Mouse (Mus musculus) heart, embryonic 16.5 days (tissue): Measurements from ENCODE around the gene Foxo1. TPM values are rescaled to one million over a fixed set of nuclear protein-coding genes. Genes with fewer than 3 reads are reported as not detected.

Experiments used
- ATAC-seq: fragments of 200-750 bp; cut with Nextera tagmentation; replicated peaks from 2 replicates; pipeline ENCODE4 v1.8.0; 2017; ENCODE audit warnings: moderate number of reproducible peaks; ENCODE audit not compliant: insufficient read depth, low FRiP score; ENCODE audit errors: extremely low read depth
- H3K27ac ChIP-seq: fragments of 300-500 bp; sonication (generic); 2 replicates; pipeline ENCODE4 v1.5.1; 2014; ENCODE audit warnings: mild to moderate bottlenecking, low read length, control low read depth, moderate library complexity
- H3K27me3 ChIP-seq: fragments of 300-500 bp; sonication (generic); 2 replicates; pipeline ENCODE4 v1.6.1; 2014; ENCODE audit warnings: low read length, mixed read lengths; ENCODE audit not compliant: control insufficient read depth, insufficient read depth
- H3K36me3 ChIP-seq: fragments of 300-500 bp; sonication (generic); 2 replicates; pipeline ENCODE4 v1.6.1; 2014; ENCODE audit not compliant: control insufficient read depth, insufficient read depth
- H3K4me1 ChIP-seq: fragments of 300-500 bp; sonication (generic); 2 replicates; pipeline ENCODE4 v1.6.1; 2014; ENCODE audit warnings: low read length, mixed read lengths; ENCODE audit not compliant: control insufficient read depth, insufficient read depth
- H3K4me2 ChIP-seq: fragments of 300-500 bp; sonication (generic); 2 replicates; pipeline ENCODE4 v1.6.1; 2014; ENCODE audit warnings: low read depth, mild to moderate bottlenecking, control low read depth, low read length
- H3K4me3 ChIP-seq: fragments of 300-500 bp; sonication (generic); 2 replicates; pipeline ENCODE4 v1.5.1; 2014; ENCODE audit warnings: mild to moderate bottlenecking, control low read depth, low read length
- H3K9ac ChIP-seq: fragments of 300-500 bp; sonication (generic); 2 replicates; pipeline ENCODE4 v1.6.1; 2014; ENCODE audit warnings: low read length, control low read depth
- H3K9me3 ChIP-seq: fragments of 300-500 bp; sonication (generic); replicated peaks from 2 replicates; pipeline ENCODE4 v1.6.1; 2016; ENCODE audit warnings: low read length; ENCODE audit not compliant: control insufficient read depth
- WGBS: fragments of 180-500 bp; shearing (Covaris S2); extraction: QIAGEN DNeasy Blood & Tissue Kit; methylation state at CpG from one replicate; pipeline ENCODE4 v1.1.7; 2014; 5-methylcytosine and 5-hydroxymethylcytosine counted together
- polyA plus RNA-seq: library from polyadenylated mRNA; unstranded; fragments of >200 nt; fragmentation: Nextera tagmentation; extraction: Ambion mirVana; gene quantifications from 2 replicates; pipeline ENCODE4 v1.2.1, GENCODE M21; 2015

The Foxo1 gene
- polyA plus RNA-seq, 1 experiment from 2014 or later: 5.1 TPM

DNA sequence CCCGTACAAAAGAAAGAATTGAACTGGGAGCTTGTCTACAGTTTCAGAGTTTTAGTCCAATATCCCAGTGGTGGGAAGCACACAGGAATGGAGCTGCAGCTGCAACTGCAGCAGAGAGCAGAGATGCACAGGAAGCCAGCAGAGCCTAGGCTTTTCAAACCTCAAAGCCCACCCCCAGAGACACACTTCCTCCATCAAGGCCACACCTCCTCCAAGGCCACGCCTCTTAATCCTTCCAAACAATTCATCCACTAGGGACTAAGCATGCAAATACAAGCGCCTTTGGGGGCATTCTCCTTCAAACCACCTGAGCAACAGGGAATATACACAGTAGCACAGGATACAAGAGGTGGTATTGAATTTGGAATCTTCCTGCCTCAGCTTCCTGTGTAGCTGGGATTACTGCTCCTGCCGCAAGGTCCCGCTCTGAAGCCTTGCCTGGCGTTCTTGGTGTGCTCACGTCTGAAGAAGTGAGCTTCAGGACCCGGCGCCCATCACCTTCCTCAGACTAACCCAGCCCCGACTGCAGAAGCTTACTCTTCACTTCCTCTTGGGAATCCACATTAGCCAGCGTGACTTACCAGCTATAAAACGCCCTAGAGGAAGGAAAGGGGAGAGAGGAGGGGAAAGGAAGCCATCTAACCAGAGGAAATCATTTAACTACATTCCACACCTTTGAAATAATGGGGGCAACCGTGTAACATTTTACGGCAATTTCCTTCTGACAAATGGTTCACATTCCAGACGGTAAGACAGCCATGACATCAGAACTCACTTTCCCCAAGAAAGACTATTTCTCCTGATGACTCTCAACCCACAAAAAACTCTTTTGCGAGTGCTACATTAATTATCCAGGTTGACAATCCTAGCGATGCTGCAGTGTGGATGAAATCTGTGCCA, 122.9 kb downstream of the Foxo1 start:
- Histone ChIP-seq H3K27me3 (no peaks in the 10 kb centered on the region), H3K36me3 (no peaks in the 10 kb centered on the region), H3K4me2 (no peak overlapping the region), H3K27ac (no peak overlapping the region), H3K9ac (no peak overlapping the region), H3K9me3 (peaks cover 3% of the 10 kb centered on the region; the same call in 1 of the 2 replicates), H3K4me3 (no peak overlapping the region), H3K4me1 (no peaks in the 10 kb centered on the region)
- ATAC-seq: no peak
- WGBS: 71% methylated on average over 17 of the region's 17 CpGs

DNA sequence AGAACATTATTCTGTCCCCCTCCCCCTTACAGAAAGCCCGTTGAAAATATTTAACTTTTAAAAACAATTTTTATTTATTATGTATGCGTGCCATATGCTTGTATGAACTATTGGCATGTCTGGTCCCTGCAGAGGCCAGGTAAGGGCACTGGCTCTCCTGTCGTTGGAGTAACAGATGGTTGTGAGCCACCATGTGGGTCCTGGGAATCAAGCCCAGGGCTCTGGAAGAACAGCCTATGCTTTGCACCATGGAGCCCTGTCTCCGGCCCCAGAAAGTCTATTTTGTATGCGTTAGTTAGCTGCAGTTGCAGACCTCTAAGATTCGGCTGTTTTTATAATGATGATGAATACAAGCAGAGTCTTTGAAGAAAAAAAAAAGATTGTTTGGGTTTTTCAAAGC, 123.8 kb downstream of the Foxo1 start:
- no peaks in the 10 kb centered on the region for H3K36me3 ChIP-seq
- no peak overlapping the region for H3K4me2 ChIP-seq
- no peaks in the 10 kb centered on the region for H3K4me1 ChIP-seq
- 73% methylated on average over 6 of the region's 6 CpGs for WGBS
- H3K9me3 ChIP-seq: peaks cover 3% of the 10 kb centered on the region; the same call in 1 of the 2 replicates
- ATAC-seq: no peak
- no peaks in the 10 kb centered on the region for H3K27me3 ChIP-seq
- no peak overlapping the region for H3K9ac ChIP-seq
- H3K4me3 ChIP-seq: no peak overlapping the region
- H3K27ac ChIP-seq: no peak overlapping the region

DNA sequence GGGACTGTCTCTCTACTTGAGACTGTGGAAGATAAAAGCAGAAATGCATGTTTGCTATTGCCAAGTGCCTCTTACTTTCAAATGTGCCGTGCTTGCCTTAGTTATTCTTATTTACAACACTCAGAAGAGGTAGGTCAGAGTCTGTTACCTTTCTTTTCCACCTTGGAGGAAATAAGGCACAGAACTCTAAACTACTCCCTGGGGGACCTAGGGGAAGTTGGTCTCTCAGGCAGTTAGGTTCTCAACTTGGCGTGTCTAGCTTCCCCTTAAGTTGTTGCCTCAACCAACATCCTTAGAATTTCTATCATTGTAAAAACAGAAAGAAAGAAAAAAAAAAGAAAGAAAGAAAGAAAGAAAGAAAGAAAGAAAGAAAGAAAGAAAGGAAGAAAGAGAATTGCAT, 124.4 kb downstream of the Foxo1 start:
- H3K9me3 ChIP-seq: peaks cover 3% of the 10 kb centered on the region; the same call in 1 of the 2 replicates
- no peaks in the 10 kb centered on the region for H3K4me1 ChIP-seq
- H3K4me2 ChIP-seq: no peak overlapping the region
- no peak overlapping the region for H3K9ac ChIP-seq
- H3K36me3 ChIP-seq: no peaks in the 10 kb centered on the region
- WGBS: 74% methylated on average over 2 of the region's 2 CpGs
- no peak overlapping the region for H3K4me3 ChIP-seq
- no peak overlapping the region for H3K27ac ChIP-seq
- no peaks in the 10 kb centered on the region for H3K27me3 ChIP-seq
- ATAC-seq: no peak

DNA sequence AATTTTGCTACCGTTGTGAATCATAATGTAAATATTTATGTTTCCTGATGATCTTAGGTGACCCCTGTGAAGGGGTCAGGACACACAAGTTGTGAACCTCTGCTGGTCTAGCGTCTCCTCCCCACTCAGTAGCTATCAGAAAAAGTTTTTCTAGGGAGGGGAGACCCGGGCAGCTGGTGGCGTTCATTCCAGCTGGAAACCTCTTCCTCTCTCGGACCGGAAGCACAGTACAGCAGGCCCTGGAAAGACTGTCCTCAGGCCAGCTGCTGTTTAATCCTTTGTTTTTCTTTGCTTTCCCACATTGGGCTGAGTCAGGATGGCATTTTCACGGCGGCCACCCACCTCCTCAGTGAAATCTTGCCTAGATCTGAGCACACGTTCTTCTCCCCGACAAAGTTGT, 125.0 kb downstream of the Foxo1 start:
- Histone ChIP-seq H3K4me1 (no peaks in the 10 kb centered on the region), H3K4me3 (no peak overlapping the region), H3K27me3 (no peaks in the 10 kb centered on the region), H3K27ac (no peak overlapping the region), H3K9ac (no peak overlapping the region), H3K36me3 (no peaks in the 10 kb centered on the region), H3K4me2 (no peak overlapping the region), H3K9me3 (peaks cover 3% of the 10 kb centered on the region; the same call in 1 of the 2 replicates)
- WGBS: 54% methylated on average over 10 of the region's 10 CpGs
- no peak for ATAC-seq

DNA sequence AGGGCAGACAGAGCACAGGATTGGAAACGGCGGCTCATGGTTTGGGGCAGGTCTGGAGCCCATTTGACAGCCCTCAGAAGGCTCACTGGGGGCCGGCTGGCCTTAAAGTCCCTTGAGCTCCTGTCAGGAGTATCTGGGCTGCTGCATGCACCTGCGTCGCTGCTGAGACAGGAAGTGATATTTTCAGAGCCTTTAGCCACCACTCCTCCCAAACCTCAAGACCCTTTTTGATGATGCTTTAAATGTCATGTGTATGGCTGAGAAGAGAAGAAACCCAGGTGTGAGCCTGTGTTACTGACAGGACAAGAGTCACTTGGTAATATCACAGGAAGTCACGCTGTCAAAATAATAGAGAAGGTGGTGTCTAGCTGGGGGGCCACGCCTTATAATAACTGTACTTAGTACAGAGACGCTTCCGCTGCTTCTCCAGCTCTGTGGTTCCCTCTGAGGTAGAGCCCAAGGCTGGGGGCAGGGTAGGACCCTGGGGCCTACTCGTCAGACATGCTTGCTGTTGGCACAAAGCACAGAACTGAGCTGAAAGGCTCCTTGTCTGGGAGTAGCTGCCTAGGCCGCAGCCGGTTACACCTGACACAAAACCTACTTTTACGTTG, 128.1 kb downstream of the Foxo1 start:
- Histone ChIP-seq H3K9ac (no peak overlapping the region), H3K4me2 (no peak overlapping the region), H3K36me3 (no peaks in the 10 kb centered on the region), H3K27ac (no peak overlapping the region), H3K4me3 (no peak overlapping the region), H3K27me3 (no peaks in the 10 kb centered on the region), H3K9me3 (no peaks in the 10 kb centered on the region), H3K4me1 (peaks cover 11% of the 10 kb centered on the region)
- 85% methylated on average over 13 of the region's 13 CpGs for WGBS
- peak; percentile 5; the same call in 1 of the 2 replicates for ATAC-seq

DNA sequence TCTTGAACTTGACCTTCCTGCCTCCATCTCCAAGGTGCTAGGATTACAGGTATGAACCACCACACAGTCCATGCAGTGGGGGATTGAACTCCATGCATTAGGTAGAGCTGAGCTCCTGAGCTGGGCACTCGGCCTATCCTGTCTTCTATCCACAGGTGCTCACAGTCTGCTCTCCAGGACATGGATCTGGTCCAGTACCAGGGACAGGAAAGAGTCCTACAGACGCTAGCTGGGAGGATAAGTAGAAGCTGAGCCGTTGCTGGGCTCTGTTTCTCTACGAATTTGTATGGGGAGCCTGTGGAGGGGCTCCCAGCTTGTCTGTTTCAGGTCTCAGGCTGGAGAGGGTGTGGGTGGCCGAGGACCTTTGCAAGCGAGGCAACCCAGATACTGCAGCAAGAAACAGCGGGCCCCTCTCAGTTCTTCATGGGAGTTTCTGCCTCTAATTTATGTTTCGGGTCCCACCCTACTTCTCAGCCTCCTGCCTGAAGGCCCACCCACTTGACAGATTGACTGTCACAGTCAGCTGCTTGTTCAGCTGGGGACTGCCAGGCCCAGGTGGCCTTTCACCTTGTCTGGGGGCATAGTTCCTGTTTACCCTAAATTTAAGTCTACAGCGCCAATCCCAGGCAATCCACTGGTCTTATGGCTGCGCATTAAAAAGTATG, 128.9 kb downstream of the Foxo1 start:
- 78% methylated on average over 10 of the region's 10 CpGs for whole genome bisulfite sequencing
- Histone ChIP-seq H3K4me2 (no peak overlapping the region), H3K4me1 (peaks cover 17% of the 10 kb centered on the region), H3K9ac (no peak overlapping the region), H3K9me3 (no peaks in the 10 kb centered on the region), H3K27ac (no peak overlapping the region; the same call in 1 of the 2 replicates), H3K4me3 (no peak overlapping the region), H3K27me3 (no peaks in the 10 kb centered on the region), H3K36me3 (no peaks in the 10 kb centered on the region)
- no peak for ATAC-seq

DNA sequence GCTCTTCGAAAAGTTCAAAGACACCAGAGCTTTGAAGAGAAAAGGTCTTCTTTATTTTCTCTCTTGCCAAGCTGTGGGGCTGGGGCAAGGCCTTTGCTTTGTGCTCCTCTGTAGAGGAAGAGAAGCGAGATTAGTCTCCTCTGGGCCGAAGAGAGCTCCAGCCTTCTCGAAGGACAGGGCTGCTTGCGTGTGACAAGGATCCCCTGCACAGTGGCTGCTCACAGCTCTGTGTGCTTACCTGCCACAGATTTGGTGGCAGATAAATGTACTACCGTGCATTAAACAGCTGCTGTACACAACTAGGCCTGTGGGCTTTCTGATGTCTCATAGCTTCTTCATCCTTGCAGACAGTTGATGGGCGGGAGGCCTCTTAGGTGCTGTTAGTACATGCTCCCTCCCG, 129.8 kb downstream of the Foxo1 start:
- Histone ChIP-seq H3K4me2 (no peak overlapping the region), H3K4me1 (peaks cover 17% of the 10 kb centered on the region), H3K9ac (no peak overlapping the region), H3K36me3 (no peaks in the 10 kb centered on the region), H3K27me3 (no peaks in the 10 kb centered on the region), H3K27ac (no peak overlapping the region), H3K4me3 (no peak overlapping the region), H3K9me3 (no peaks in the 10 kb centered on the region)
- ATAC-seq: no peak
- WGBS: 80% methylated on average over 8 of the region's 8 CpGs

DNA sequence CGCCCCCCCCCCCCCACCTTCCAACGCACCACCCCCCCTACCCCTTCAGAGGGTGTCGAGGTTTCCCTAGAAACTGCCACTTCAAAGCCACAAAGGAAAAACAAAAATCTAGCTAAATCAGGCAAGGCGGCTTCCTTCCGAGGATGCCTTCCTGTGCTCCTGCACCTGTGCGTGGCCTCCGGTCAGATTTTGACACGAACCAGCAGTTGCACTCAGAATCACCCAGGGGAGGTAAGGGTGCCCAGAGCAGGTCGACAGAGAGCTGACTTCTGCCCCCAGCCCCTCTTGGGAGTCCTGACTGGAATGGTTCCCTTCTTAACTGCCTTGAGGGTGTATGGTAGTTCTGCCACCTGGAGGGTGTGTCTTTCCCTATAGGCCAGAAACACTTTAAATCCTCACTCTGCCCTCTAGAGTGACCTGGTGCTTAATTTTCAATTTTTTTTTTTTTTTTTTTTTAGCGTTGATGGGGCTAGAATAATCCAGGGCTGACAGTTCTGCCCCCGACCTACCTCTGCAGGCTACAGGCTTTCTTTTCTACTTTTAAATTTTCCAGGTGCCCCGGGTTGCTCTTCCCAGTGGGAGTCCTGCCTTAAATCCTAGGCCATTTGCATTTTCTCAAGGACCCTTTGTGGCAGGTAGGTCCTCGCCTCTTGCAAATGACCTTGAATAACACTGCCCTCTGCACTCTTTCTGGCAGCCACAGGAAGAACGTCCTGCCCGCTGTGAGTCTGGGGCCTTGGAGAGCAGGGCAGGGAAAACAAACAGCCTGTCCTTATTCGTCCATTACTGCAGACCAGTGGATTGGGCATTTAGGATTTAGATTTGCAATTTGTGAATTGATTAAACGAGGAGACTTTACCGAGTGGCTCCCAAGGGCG, 132.4 kb downstream of the Foxo1 start:
- Histone ChIP-seq H3K4me2 (peak overlapping the region; percentile 64), H3K27me3 (no peaks in the 10 kb centered on the region), H3K36me3 (no peaks in the 10 kb centered on the region), H3K27ac (peak overlapping the region; percentile 3), H3K4me3 (peak overlapping the region; percentile 41), H3K4me1 (peaks cover 17% of the 10 kb centered on the region), H3K9me3 (no peaks in the 10 kb centered on the region), H3K9ac (peak overlapping the region; percentile 68)
- ATAC-seq: no peak
- 22% methylated on average over 19 of the region's 19 CpGs for WGBS
